Mouse (Mus musculus): ENCODE data around the gene Mettl7a2.
"Not testable (repeated sequence)": the region's sequence is repeated elsewhere in the genome, so short reads cannot be mapped to it uniquely, and the experiment has no call there.

- TF ChIP-seq ZC3H11A (IDR thresholded peaks at IDR 0.05; ENCODE audit: borderline replicate concordance, low read depth, low read length); HCFC1 (IDR thresholded peaks at IDR 0.05; ENCODE audit: borderline replicate concordance, insufficient read depth, low read length): not testable (repeated sequence)
Observed at GRCm38 (mm10) chr15:100341314-100341980, 11.6 kb upstream of the Mettl7a2 start.

All from ES-E14 (cell line).